Mouse (Mus musculus): ENCODE measurements around the gene Xirp2. TPM values are rescaled to one million over a fixed set of nuclear protein-coding genes. Genes with fewer than 3 reads are reported as not detected.

Xirp2 gene
- polyA plus RNA-seq, 2 experiments, result 0.04 to 0.06 TPM

- 61% methylated on average over 2 of the region's 2 CpGs for WGBS
These were observed 59.7 kb downstream of the Xirp2 start for GRCm38 (mm10) chr2:67505457-67505856.

GRCm38 (mm10) chr2:67516405-67516804 is 70.6 kb downstream of the Xirp2 start:
- DNase-seq (ENCODE audit: low spot score) (no peak), ATAC-seq (ENCODE audit: low FRiP score, low read depth) (no peak)
- Histone ChIP-seq H3K4me2 (replicated peaks; ENCODE audit: low read depth, low read length, severe bottlenecking) (no peak overlapping the region), H3K9ac (ENCODE audit: low read depth, low read length, severe bottlenecking) (no peak overlapping the region), H3K27me3 (ENCODE audit: control insufficient read depth, insufficient read depth, low read length) (no peaks in the 10 kb centered on the region), H3K36me3 (ENCODE audit: control insufficient read depth, insufficient read depth, low read length) (no peaks in the 10 kb centered on the region), H3K4me3 (replicated peaks; ENCODE audit: low read length) (no peak overlapping the region), H3K4me1 (ENCODE audit: control insufficient read depth, insufficient read depth, low read length) (no peaks in the 10 kb centered on the region), H3K9me3 (ENCODE audit: control insufficient read depth, low read length) (no peaks in the 10 kb centered on the region), H3K27ac (replicated peaks; ENCODE audit: low read depth, low read length) (no peak overlapping the region)
- TF ChIP-seq POLR2A (IDR thresholded peaks at IDR 0.05; ENCODE audit: borderline replicate concordance, extremely low read depth, insufficient read depth, insufficient read length), result no peak
- WGBS, result 89% methylated on average over 7 of the region's 7 CpGs

More at GRCm38 (mm10) chr2:67505457-67505856, 59.7 kb downstream of the Xirp2 start:
- TF ChIP-seq POLR2A (IDR thresholded peaks at IDR 0.05; ENCODE audit: borderline replicate concordance, extremely low read depth, insufficient read depth, insufficient read length), result no peak
- no peak overlapping the region for H3K4me3 ChIP-seq (replicated peaks; ENCODE audit: low read length)
- H3K27ac ChIP-seq (replicated peaks; ENCODE audit: low read depth, low read length), result no peak overlapping the region
- DNase-seq (ENCODE audit: low spot score) (no peak), ATAC-seq (ENCODE audit: low FRiP score, low read depth) (no peak)
- H3K4me1 ChIP-seq (ENCODE audit: control insufficient read depth, insufficient read depth, low read length), result no peaks in the 10 kb centered on the region
- H3K9ac ChIP-seq (ENCODE audit: low read depth, low read length, severe bottlenecking), result no peak overlapping the region
- no peaks in the 10 kb centered on the region for H3K27me3 ChIP-seq (ENCODE audit: control insufficient read depth, insufficient read depth, low read length)
- H3K9me3 ChIP-seq (ENCODE audit: control insufficient read depth, low read length), result no peaks in the 10 kb centered on the region
- H3K4me2 ChIP-seq (replicated peaks; ENCODE audit: low read depth, low read length, severe bottlenecking), result no peak overlapping the region
- H3K36me3 ChIP-seq (ENCODE audit: control insufficient read depth, insufficient read depth, low read length), result no peaks in the 10 kb centered on the region

- DNase-seq (ENCODE audit: low spot score) (no peak), ATAC-seq (ENCODE audit: low FRiP score, low read depth) (no peak)
- H3K4me2 ChIP-seq (replicated peaks; ENCODE audit: low read depth, low read length, severe bottlenecking), result no peak overlapping the region
- H3K27ac ChIP-seq (replicated peaks; ENCODE audit: low read depth, low read length), result no peak overlapping the region
- H3K4me1 ChIP-seq (ENCODE audit: control insufficient read depth, insufficient read depth, low read length), result no peaks in the 10 kb centered on the region
- H3K36me3 ChIP-seq (ENCODE audit: control insufficient read depth, insufficient read depth, low read length), result no peaks in the 10 kb centered on the region
- H3K9me3 ChIP-seq (ENCODE audit: control insufficient read depth, low read length), result no peaks in the 10 kb centered on the region
- no peak for TF ChIP-seq POLR2A (IDR thresholded peaks at IDR 0.05; ENCODE audit: borderline replicate concordance, extremely low read depth, insufficient read depth, insufficient read length)
- no peaks in the 10 kb centered on the region for H3K27me3 ChIP-seq (ENCODE audit: control insufficient read depth, insufficient read depth, low read length)
- 88% methylated on average over 2 of the region's 2 CpGs for WGBS
- no peak overlapping the region for H3K4me3 ChIP-seq (replicated peaks; ENCODE audit: low read length)
- H3K9ac ChIP-seq (ENCODE audit: low read depth, low read length, severe bottlenecking), result no peak overlapping the region
These were observed 89.5 kb downstream of the Xirp2 start for GRCm38 (mm10) chr2:67535347-67535746.

GRCm38 (mm10) chr2:67539426-67539825 is 93.6 kb downstream of the Xirp2 start:
- H3K27me3 ChIP-seq (ENCODE audit: control insufficient read depth, insufficient read depth, low read length), result no peaks in the 10 kb centered on the region
- no peaks in the 10 kb centered on the region for H3K36me3 ChIP-seq (ENCODE audit: control insufficient read depth, insufficient read depth, low read length)
- TF ChIP-seq POLR2A (IDR thresholded peaks at IDR 0.05; ENCODE audit: borderline replicate concordance, extremely low read depth, insufficient read depth, insufficient read length), result no peak
- no peaks in the 10 kb centered on the region for H3K9me3 ChIP-seq (ENCODE audit: control insufficient read depth, low read length)
- H3K4me1 ChIP-seq (ENCODE audit: control insufficient read depth, insufficient read depth, low read length), result peaks cover 10% of the 10 kb centered on the region
- DNase-seq (ENCODE audit: low spot score) (no peak), ATAC-seq (ENCODE audit: low FRiP score, low read depth) (no peak)
- no peak overlapping the region for H3K4me2 ChIP-seq (replicated peaks; ENCODE audit: low read depth, low read length, severe bottlenecking)
- 72% methylated on average over 6 of the region's 6 CpGs for WGBS
- H3K9ac ChIP-seq (ENCODE audit: low read depth, low read length, severe bottlenecking), result no peak overlapping the region
- no peak overlapping the region for H3K4me3 ChIP-seq (replicated peaks; ENCODE audit: low read length)
- H3K27ac ChIP-seq (replicated peaks; ENCODE audit: low read depth, low read length), result no peak overlapping the region

GRCm38 (mm10) chr2:67541957-67542696 is 96.3 kb downstream of the Xirp2 start:
- H3K9me3 ChIP-seq (ENCODE audit: control insufficient read depth, low read length), result no peaks in the 10 kb centered on the region
- ATAC-seq (ENCODE audit: low FRiP score, low read depth) (peak; percentile 78), DNase-seq (ENCODE audit: low spot score) (peak; percentile 77)
- H3K4me3 ChIP-seq (replicated peaks; ENCODE audit: low read length), result no peak overlapping the region
- H3K4me2 ChIP-seq (replicated peaks; ENCODE audit: low read depth, low read length, severe bottlenecking), result peak overlapping the region; percentile 21; the same call in 1 of the 2 replicates
- no peaks in the 10 kb centered on the region for H3K27me3 ChIP-seq (ENCODE audit: control insufficient read depth, insufficient read depth, low read length)
- H3K9ac ChIP-seq (ENCODE audit: low read depth, low read length, severe bottlenecking), result no peak overlapping the region
- no peaks in the 10 kb centered on the region for H3K36me3 ChIP-seq (ENCODE audit: control insufficient read depth, insufficient read depth, low read length)
- H3K4me1 ChIP-seq (ENCODE audit: control insufficient read depth, insufficient read depth, low read length), result peaks cover 10% of the 10 kb centered on the region
- WGBS, result 29% methylated on average over 11 of the region's 11 CpGs
- H3K27ac ChIP-seq (replicated peaks; ENCODE audit: low read depth, low read length), result no peak overlapping the region
- no peak for TF ChIP-seq POLR2A (IDR thresholded peaks at IDR 0.05; ENCODE audit: borderline replicate concordance, extremely low read depth, insufficient read depth, insufficient read length)
